ENCODE assay signal across 9 mouse cellular contexts in genomic region chr19:40754311-40754710, GRCm38 (mm10). TPM values are rescaled to one million over a fixed set of nuclear protein-coding genes. Genes with fewer than 3 reads are reported as not detected.
A peak's percentile ranks its signal among the peaks of the same experiment; 100 is the strongest.
DNase-seq lines count a peak whose midpoint lies in the region; ATAC-seq and TF ChIP-seq lines count a peak whose summit lies in the region.
"Had no signal": no experiment of that assay in that cellular context is flagged by ENCODE, and none has a peak within 500 bp of the region (broad histone marks: within the 10 kb centered on the region; RNA-seq: fewer than 3 reads in every experiment).

No protein-coding gene starts in this region.

- POLR2A ChIA-PET in Patski (lab: Charles Lee): no interaction called here

- in situ Hi-C loops in Patski (cut with MboI; ENCODE audit: low pct_unique_long_range_greater_than_20kb): loop anchor here (10.0 kb wide), 1 partner anchor 270 kb away; the partner anchor contains the start of gene Dntt

- peak; percentile 30 for DNase-seq in gastrocnemius, postnatal 10 days
- DNase-seq in gastrocnemius, adult 8-10 months (ENCODE audit: low spot score in 2 of 2): no peak
- peak; percentile 62 for DNase-seq in 3T3-L1 (ENCODE audit: low read depth, low spot score)
- no peak for DNase-seq in Patski (ENCODE audit: low read depth, low spot score)
- DNase-seq in embryonic facial prominence, embryonic 10.5 days (ENCODE audit: low spot score): peak; percentile 50
- DNase-seq in lung, postnatal 36 days: peak; percentile 88
- DNase-seq in thymus, adult 2 months: peak; percentile 78
- no peak for DNase-seq in urinary bladder, adult 18-20 months (ENCODE audit: low spot score in 2 of 2)

- H3K27me3 ChIP-seq in Patski: peaks cover 79% of the 10 kb centered on the region
- H3K27me3 ChIP-seq in embryonic facial prominence, embryonic 10.5 days (replicated peaks; ENCODE audit: low read depth, poor library complexity, severe bottlenecking): no peaks in the 10 kb centered on the region
- no peaks in the 10 kb centered on the region for H3K27me3 ChIP-seq in thymus, adult 2 months (ENCODE audit: control insufficient read depth, insufficient read depth, low read length)
- H3K27me3 ChIP-seq: limb, embryonic 13.5 days had no signal

- ATAC-seq in Patski: no peak

- 71% methylated on average over 2 of the region's 2 CpGs for WGBS in embryonic facial prominence, embryonic 10.5 days
- 31% methylated on average over 2 of the region's 2 CpGs for WGBS in thymus, adult 2 months

- no peak overlapping the region for H3K27ac ChIP-seq in embryonic facial prominence, embryonic 10.5 days (replicated peaks)
- no peak overlapping the region for H3K27ac ChIP-seq in thymus, adult 2 months (ENCODE audit: control insufficient read depth, insufficient read depth, low read length)
- H3K27ac ChIP-seq: limb, embryonic 13.5 days had no signal

- no peak for TF ChIP-seq POLR2A in thymus, adult 2 months (IDR thresholded peaks at IDR 0.05; ENCODE audit: control insufficient read depth, extremely low read depth, insufficient read depth, low read length, poor library complexity)

- CTCF ChIA-PET in Patski (lab: Charles Lee): interaction anchor here (0.8 to 1.4 kb wide), 6 partner anchors 9 to 262 kb away, joined by 3 to 5 read pairs (median 4); no protein-coding TSS in a partner anchor

- 0 out of 2 replicates have a peak, but pooled peaks cover 2% of the 10 kb centered on the region for H3K9me3 ChIP-seq in embryonic facial prominence, embryonic 10.5 days
- H3K9me3 ChIP-seq: limb, embryonic 13.5 days had no signal

- peak; percentile 86 for TF ChIP-seq CTCF in Patski (IDR thresholded peaks at IDR 0.05)
- TF ChIP-seq CTCF in thymus, adult 2 months (IDR thresholded peaks at IDR 0.05; ENCODE audit: borderline replicate concordance, control insufficient read depth, extremely low read depth, insufficient read depth, low read length, poor library complexity): no peak

- no peaks in the 10 kb centered on the region for H3K4me1 ChIP-seq in embryonic facial prominence, embryonic 10.5 days
- no peaks in the 10 kb centered on the region for H3K4me1 ChIP-seq in thymus, adult 2 months (replicated peaks; ENCODE audit: control insufficient read depth, insufficient read depth, low read length)
- H3K4me1 ChIP-seq: limb, embryonic 13.5 days had no signal

- no peak overlapping the region for H3K4me3 ChIP-seq in embryonic facial prominence, embryonic 10.5 days
- no peak overlapping the region for H3K4me3 ChIP-seq in thymus, adult 2 months (ENCODE audit: control insufficient read depth, insufficient read depth, low read length)
- H3K4me3 ChIP-seq: limb, embryonic 13.5 days had no signal

- H3K36me3 ChIP-seq in embryonic facial prominence, embryonic 10.5 days (replicated peaks): no peaks in the 10 kb centered on the region
- no peaks in the 10 kb centered on the region for H3K36me3 ChIP-seq in thymus, adult 2 months (ENCODE audit: control insufficient read depth, insufficient read depth, low read length)
- H3K36me3 ChIP-seq: limb, embryonic 13.5 days had no signal

RNA-seq across cellular contexts. Expression of gene Cc2d2b, which starts 5.8 kb away (rescaled TPM):
- total RNA-seq in gastrocnemius, postnatal 10 days (2021): not detected
- total RNA-seq in gastrocnemius, adult 8-10 months (2022): not detected
- polyA plus RNA-seq in Patski (2021): not detected
- polyA plus RNA-seq in embryonic facial prominence, embryonic 10.5 days (2016; fragmentation: Nextera tagmentation; extraction: Ambion mirVana): 0.22 and 0.38 TPM in 2 replicates
- not detected in 2 replicates for polyA plus RNA-seq in thymus, adult 2 months (2012; rRNA removed)

Comparison
In these comparisons a context has a peak if more than half of its experiments do, and no peak if none do; other contexts are left out.
1. DNase-seq: peak in gastrocnemius, postnatal 10 days (single experiment), 3T3-L1 (single experiment), embryonic facial prominence, embryonic 10.5 days (single experiment), lung, postnatal 36 days (single experiment) and thymus, adult 2 months (single experiment); none in gastrocnemius, adult 8-10 months (0 of 2), Patski (single experiment) and urinary bladder, adult 18-20 months (0 of 2).